Mouse (Mus musculus) cerebellum, adult 2 months (tissue): Measurements from ENCODE around the gene Plekhm3. TPM values are rescaled to one million over a fixed set of nuclear protein-coding genes. Genes with fewer than 3 reads are reported as not detected.

Experiments used
- DNase-seq, 2 experiments: peaks; one replicate each; pipeline ENCODE4 v3.0.0; 2021
- H3K27ac ChIP-seq: fragments of 200-500 bp; 2 replicates; pipeline ENCODE4 v1.5.1; 2012; ENCODE audit warnings: low read length, control low read depth, inconsistent platforms; ENCODE audit not compliant: insufficient read depth
- H3K27me3 ChIP-seq: fragments of 200-500 bp; 2 replicates; pipeline ENCODE4 v1.6.1; 2012; ENCODE audit warnings: inconsistent platforms, mild to moderate bottlenecking, low read length, moderate library complexity; ENCODE audit not compliant: control insufficient read depth, insufficient read depth
- H3K4me1 ChIP-seq: fragments of 200-500 bp; 2 replicates; pipeline ENCODE4 v1.6.1; 2011; ENCODE audit warnings: low read length; ENCODE audit not compliant: control insufficient read depth, insufficient read depth
- H3K4me3 ChIP-seq: fragments of 200-500 bp; replicated peaks from 2 replicates; pipeline ENCODE3; 2011; ENCODE audit warnings: mild to moderate bottlenecking, low read depth, low read length, control low read depth; ENCODE audit not compliant: insufficient read depth
- CTCF ChIP-seq: fragments of 200-500 bp; IDR thresholded peaks from 2 replicates; pipeline ENCODE4 v1.5.1; 2011; ENCODE audit warnings: low read depth, mild to moderate bottlenecking, control low read depth, low read length, moderate library complexity, borderline replicate concordance; ENCODE audit not compliant: insufficient read depth
- POLR2A ChIP-seq: fragments of 200-500 bp; IDR thresholded peaks from 2 replicates; pipeline ENCODE4 v1.6.1; 2011; ENCODE audit warnings: low read length, control low read depth, borderline replicate concordance; ENCODE audit not compliant: insufficient read depth
- WGBS: fragments of 180-500 bp; shearing (Covaris S2); methylation state at CpG from one replicate; pipeline ENCODE4 v1.1.7; 2018; 5-methylcytosine and 5-hydroxymethylcytosine counted together
- polyA plus RNA-seq: library from polyadenylated mRNA; depleted of rRNA; stranded (reverse); fragments of >200 nt; gene quantifications from 2 replicates; pipeline ENCODE4 v1.2.3, GENCODE M21; 2012; rRNA removed

The Plekhm3 gene
- polyA plus RNA-seq = 14.5 and 16.1 TPM in 2 replicates

DNA sequence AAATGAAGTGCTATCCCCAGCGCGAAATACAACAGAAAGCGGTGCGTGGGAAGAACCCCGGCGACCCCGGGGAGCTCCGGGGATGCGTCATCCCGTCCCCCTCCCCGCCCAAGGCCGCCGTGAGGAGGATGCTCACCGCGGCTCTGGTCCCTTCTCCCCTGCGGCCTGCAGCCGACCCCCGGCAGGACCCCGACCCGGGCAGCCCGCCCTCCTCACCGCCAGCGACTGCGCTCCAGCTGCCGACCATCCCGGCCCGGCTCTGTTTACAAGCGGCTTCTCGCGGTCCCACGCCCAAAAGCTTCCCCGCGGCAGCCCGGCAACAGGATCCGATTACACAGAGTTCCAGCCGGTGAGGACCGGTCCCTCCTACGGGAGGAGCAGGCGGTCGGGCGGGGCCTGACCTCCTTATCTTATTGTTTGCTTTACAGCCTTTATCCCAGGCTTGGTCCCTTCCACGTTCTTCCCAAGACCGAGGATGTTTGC is at the start of gene Plekhm3:
TSS of gene Plekhm3 (minus strand) at position 346 of the 483 bp plus-strand sequence.
- no peak for TF ChIP-seq CTCF
- peak; percentile 60; the same call in 1 of the 2 replicates for TF ChIP-seq POLR2A
- H3K4me1 ChIP-seq = peaks cover 3% of the 10 kb centered on the region; the same call in 1 of the 2 replicates
- WGBS = under 1% methylated on average over 41 of the region's 43 CpGs
- peak within 1 kb of the TSS; percentile 81 for H3K4me3 ChIP-seq
- DNase-seq = peak; percentile 88 to 93
- H3K27ac ChIP-seq = peak within 1 kb of the TSS; percentile 71
- H3K27me3 ChIP-seq = no peaks in the 10 kb centered on the region

DNA sequence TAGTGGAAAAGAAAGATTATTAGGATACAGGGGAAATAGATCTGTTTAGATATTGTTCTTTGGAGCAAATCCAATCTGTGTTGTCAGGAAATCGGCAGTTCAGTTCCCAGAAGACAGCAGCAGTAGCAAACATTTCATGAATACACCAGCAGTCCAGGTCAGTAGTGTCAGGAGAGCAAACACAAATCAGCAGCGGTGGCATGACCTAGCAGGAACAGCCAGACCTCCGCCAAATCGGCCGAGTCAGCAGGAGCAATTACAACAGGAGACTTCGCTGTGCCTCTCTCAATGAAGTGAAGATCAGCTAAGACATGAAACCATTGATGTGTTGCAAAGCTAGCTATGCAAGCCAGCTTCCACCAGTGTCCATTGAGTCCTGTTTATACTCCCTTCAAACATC is 49.0 kb upstream of the Plekhm3 start:
- no peak for DNase-seq
- Histone ChIP-seq H3K27ac (no peak overlapping the region), H3K27me3 (no peaks in the 10 kb centered on the region), H3K4me3 (no peak overlapping the region), H3K4me1 (no peaks in the 10 kb centered on the region)
- WGBS = 82% methylated on average over 6 of the region's 6 CpGs
- TF ChIP-seq POLR2A = no peak
- no peak for TF ChIP-seq CTCF

DNA sequence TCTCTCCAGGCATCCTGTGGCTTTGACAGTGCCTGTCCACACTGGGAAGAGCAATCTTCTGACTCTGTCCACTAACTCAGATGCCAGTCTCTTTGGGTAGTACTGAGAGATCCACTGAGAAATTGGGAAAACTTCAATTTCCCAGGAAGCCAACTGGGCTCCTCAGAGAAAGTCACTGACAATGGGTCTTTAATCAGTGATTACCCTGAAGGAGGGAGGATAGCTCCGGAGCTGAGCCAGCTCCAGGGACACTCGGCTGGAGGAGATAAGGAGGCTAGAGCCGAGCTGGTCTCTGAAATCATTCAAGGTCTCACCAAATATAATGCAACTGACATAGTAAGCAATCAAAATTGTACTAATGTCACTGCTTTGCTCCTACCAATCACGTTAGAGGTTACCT is 47.9 kb upstream of the Plekhm3 start:
- Histone ChIP-seq H3K27me3 (no peaks in the 10 kb centered on the region), H3K27ac (no peak overlapping the region), H3K4me1 (no peaks in the 10 kb centered on the region), H3K4me3 (no peak overlapping the region)
- 88% methylated on average over 4 of the region's 4 CpGs for WGBS
- DNase-seq = no peak
- TF ChIP-seq CTCF (no peak), POLR2A (no peak)

DNA sequence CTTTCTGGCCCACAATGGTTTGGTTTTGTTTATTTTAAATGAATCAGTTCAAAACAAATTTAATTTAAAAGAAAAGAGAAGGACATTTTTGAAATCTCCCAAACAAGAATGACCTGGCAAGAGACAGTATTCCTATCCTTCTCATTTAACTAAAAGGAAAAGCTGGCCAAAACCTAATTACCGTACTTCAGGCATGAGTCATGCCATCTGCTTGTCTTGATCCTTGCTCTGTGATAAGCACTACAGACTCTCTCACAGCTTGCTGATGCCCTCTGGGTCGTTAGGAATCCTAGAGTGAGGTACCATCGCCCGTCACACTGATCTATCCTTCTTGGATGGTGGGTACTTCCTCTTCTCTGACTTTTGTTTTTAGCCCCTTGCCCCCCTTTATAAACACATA is 36.6 kb upstream of the Plekhm3 start:
- DNase-seq = peak; percentile 35 to 76
- TF ChIP-seq CTCF (no peak), POLR2A (no peak)
- Histone ChIP-seq H3K27ac (no peak overlapping the region), H3K4me3 (no peak overlapping the region), H3K4me1 (peaks cover 3% of the 10 kb centered on the region; the same call in 1 of the 2 replicates), H3K27me3 (no peaks in the 10 kb centered on the region)
- 8% methylated on average over 4 of the region's 4 CpGs for WGBS

DNA sequence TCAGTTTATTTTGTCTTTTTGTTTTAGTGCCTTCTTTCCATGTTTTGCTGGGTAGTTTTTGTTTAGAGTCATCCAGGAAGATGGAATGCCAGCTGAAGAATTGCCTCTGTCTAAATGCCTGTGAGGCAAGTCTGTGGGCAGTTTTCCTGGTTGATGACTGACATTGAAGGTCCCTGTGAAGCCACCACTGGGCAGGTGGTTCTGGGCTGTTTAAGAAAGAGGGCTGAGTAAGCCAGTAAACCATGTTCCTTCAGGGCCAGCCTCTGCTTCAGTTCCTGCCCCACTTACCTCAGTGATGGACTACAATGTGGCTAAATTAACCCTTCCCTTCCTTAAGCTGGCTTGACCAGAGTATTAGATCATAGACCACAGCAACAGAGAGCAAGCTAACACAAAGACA is 31.6 kb upstream of the Plekhm3 start:
- TF ChIP-seq POLR2A (no peak), CTCF (no peak)
- DNase-seq = no peak
- Histone ChIP-seq H3K27ac (no peak overlapping the region), H3K4me1 (peaks cover 3% of the 10 kb centered on the region; the same call in 1 of the 2 replicates), H3K4me3 (no peak overlapping the region), H3K27me3 (no peaks in the 10 kb centered on the region)

DNA sequence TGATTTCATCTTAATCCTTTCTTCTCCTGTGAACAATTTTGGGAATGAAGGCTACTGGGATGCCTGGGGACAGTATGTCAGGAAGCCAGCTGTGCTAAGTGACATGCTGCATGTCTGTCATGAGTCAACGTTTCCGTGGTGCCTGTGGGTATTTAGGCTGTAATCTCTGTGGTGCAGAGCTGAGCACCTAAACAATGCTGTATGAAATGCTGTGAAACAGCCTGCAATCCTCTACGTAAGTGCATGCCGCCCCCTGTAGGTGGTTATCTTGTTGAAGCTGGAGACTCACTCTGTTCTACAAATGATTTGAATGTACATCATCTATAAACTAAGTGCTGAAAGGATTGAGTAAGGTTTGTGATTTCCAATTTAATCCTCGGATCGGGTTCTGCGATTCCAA is 29.5 kb upstream of the Plekhm3 start:
- peak; percentile 32 to 39 for DNase-seq
- TF ChIP-seq POLR2A (no peak), CTCF (peak; percentile 51)
- H3K4me1 ChIP-seq = no peaks in the 10 kb centered on the region
- H3K27ac ChIP-seq = no peak overlapping the region
- 41% methylated on average over 7 of the region's 7 CpGs for WGBS
- no peaks in the 10 kb centered on the region; the same call in 1 of the 2 replicates for H3K27me3 ChIP-seq
- H3K4me3 ChIP-seq = no peak overlapping the region

DNA sequence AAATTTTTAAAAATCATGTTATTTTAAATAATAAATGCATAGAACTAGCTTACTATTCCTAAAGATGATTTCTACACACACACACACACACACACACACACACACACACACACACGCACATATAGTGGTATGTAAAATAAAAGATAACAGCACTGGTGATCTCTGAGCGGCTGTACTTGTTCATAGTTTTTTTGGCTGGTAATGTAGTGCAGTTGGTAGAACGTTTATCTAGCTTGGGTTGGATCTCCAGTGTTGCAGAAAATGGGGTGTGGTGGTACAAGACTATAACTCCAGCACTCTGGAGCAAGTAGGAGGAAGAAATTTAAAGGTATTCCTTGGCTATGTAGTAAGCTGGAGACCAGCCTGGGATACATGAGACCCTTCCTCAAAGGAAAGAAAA is 26.6 kb upstream of the Plekhm3 start:
- WGBS = 85% methylated on average over 3 of the region's 3 CpGs

DNA sequence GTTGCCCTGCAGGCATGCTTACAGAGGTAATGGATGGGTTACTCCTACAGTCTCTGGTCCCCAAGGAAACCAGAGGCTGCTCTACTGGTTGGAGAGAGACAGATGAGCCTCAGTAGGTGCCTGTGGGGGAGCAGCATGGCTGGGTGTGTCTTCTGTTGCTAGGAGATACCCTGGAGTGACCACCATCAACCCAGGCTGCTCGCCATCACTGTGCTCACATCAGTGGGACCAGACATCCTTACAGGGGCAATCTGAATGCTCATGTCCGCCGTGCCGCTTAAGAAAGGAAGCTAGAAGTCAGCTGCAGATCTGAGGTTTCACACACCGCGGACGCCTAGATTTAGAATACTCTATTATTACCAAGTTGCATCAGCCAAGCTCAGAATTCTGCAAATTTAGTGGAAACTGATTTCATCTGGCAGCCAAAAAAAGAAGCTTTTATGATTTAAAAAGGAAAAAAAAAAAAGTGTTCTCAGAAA is 21.7 kb upstream of the Plekhm3 start:
- Histone ChIP-seq H3K4me1 (no peaks in the 10 kb centered on the region), H3K4me3 (no peak overlapping the region), H3K27me3 (no peaks in the 10 kb centered on the region; the same call in 1 of the 2 replicates), H3K27ac (no peak overlapping the region)
- TF ChIP-seq CTCF (no peak), POLR2A (no peak)
- WGBS = 80% methylated on average over 7 of the region's 7 CpGs
- DNase-seq = no peak

More for the DNA sequence above, 26.6 kb upstream of the Plekhm3 start:
- Histone ChIP-seq H3K27me3 (no peaks in the 10 kb centered on the region; the same call in 1 of the 2 replicates), H3K4me1 (no peaks in the 10 kb centered on the region), H3K27ac (no peak overlapping the region), H3K4me3 (no peak overlapping the region)
- TF ChIP-seq CTCF (no peak), POLR2A (no peak)
- no peak for DNase-seq
